Comparison of ENCODE assay signal across 10 mouse cellular contexts in the genomic region with DNA sequence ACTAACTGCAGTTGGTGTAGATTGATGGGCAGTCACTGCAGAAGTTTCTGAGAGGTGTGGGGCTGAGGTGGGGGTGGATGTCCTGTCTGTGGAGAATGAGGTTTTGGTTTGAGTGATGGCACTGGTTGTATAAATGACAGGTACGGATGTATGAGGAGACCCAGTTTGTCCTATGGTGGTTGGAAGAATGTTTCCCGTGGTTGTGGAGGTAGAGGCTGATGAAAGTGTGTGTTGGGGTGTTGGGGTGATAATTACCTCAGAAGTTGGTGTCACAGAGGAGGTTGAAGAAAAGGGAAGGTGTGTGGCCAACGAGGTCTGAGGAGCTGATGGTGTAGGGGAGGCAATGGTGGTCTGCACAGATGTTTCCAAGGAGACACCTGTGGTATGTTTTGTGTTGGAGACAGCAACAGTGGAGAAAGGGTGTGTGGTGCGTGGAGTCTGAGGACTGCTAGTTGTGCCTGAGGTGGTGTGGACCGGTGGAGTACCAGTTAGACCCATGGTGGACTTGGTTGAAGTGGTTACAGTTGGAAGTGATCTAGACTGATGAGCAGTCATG. TPM values are rescaled to one million over a fixed set of nuclear protein-coding genes. Genes with fewer than 3 reads are reported as not detected.
DNase-seq lines count a peak whose midpoint lies in the region; ATAC-seq lines count a peak whose summit lies in the region.
"Not testable (repeated sequence)": the region's sequence is repeated elsewhere in the genome, so short reads cannot be mapped to it uniquely, and the experiment has no call there.
"Had no signal": no experiment of that assay in that cellular context is flagged by ENCODE, and none has a peak within 500 bp of the region (broad histone marks: within the 10 kb centered on the region; RNA-seq: fewer than 3 reads in every experiment).

No protein-coding gene starts in this region.

- DNase-seq in hindbrain, embryonic 11.5 days (ENCODE audit: low spot score); neural tube, embryonic 11.5 days (ENCODE audit: low spot score): not testable (repeated sequence)
- peak; percentile 17 for DNase-seq in kidney, adult 9 months

- ATAC-seq in embryonic facial prominence, embryonic 15.5 days (ENCODE audit: insufficient number of reproducible peaks, low FRiP score, low TSS enrichment, low read depth) = peak; percentile 59
- peak; percentile 15; the same call in 1 of the 2 replicates for ATAC-seq in granulocyte monocyte progenitor cell, adult 5-6 weeks (replicated peaks; ENCODE audit: poor library complexity, severe bottlenecking)
- ATAC-seq in hindbrain, embryonic 11.5 days (ENCODE audit: low FRiP score) = peak; percentile 63
- ATAC-seq in liver, embryonic 12.5 days = peak; percentile 41
- peak; percentile 11 for ATAC-seq in megakaryocyte progenitor cell, adult 5-6 weeks (replicated peaks; ENCODE audit: poor library complexity)
- ATAC-seq in neural tube, embryonic 11.5 days (ENCODE audit: insufficient read depth, low FRiP score, low TSS enrichment) = peak; percentile 64

- not testable (repeated sequence) for H3K9me3 ChIP-seq in embryonic facial prominence, embryonic 15.5 days (replicated peaks); hindbrain, embryonic 11.5 days (ENCODE audit: control insufficient read depth, low read length); liver, embryonic 12.5 days (replicated peaks); neural tube, embryonic 11.5 days (ENCODE audit: control insufficient read depth, low read length)

- WGBS in embryonic facial prominence, embryonic 15.5 days = 85% methylated on average over 5 of the region's 5 CpGs
- WGBS in hindbrain, embryonic 11.5 days = 86% methylated on average over 5 of the region's 5 CpGs
- WGBS in liver, embryonic 12.5 days (ENCODE audit: insufficient replicate concordance) = 78% methylated on average over 5 of the region's 5 CpGs
- 86% methylated on average over 5 of the region's 5 CpGs for WGBS in neural tube, embryonic 11.5 days

- not testable (repeated sequence) for H3K4me1 ChIP-seq in embryonic facial prominence, embryonic 15.5 days; hindbrain, embryonic 11.5 days (replicated peaks; ENCODE audit: control insufficient read depth, insufficient read depth, low read length); neural tube, embryonic 11.5 days (ENCODE audit: control insufficient read depth, insufficient read depth, low read length)
- H3K4me1 ChIP-seq in liver, embryonic 12.5 days = peaks cover 10% of the 10 kb centered on the region

- H3K27me3 ChIP-seq in embryonic facial prominence, embryonic 15.5 days; hindbrain, embryonic 11.5 days (ENCODE audit: control insufficient read depth, insufficient read depth, low read length); liver, embryonic 12.5 days (replicated peaks); neural tube, embryonic 11.5 days (ENCODE audit: control insufficient read depth, insufficient read depth, low read length): not testable (repeated sequence)

- H3K4me3 ChIP-seq in embryonic facial prominence, embryonic 15.5 days (replicated peaks); hindbrain, embryonic 11.5 days (ENCODE audit: low read depth, low read length); liver, embryonic 12.5 days; neural tube, embryonic 11.5 days (ENCODE audit: low read depth, low read length): not testable (repeated sequence)

- not testable (repeated sequence) for H3K4me2 ChIP-seq in embryonic facial prominence, embryonic 15.5 days (replicated peaks); hindbrain, embryonic 11.5 days (replicated peaks; ENCODE audit: low read depth, low read length); liver, embryonic 12.5 days; neural tube, embryonic 11.5 days (ENCODE audit: low read depth)

- H3K9ac ChIP-seq in embryonic facial prominence, embryonic 15.5 days; hindbrain, embryonic 11.5 days (ENCODE audit: low read depth, low read length); liver, embryonic 12.5 days; neural tube, embryonic 11.5 days (ENCODE audit: low read length): not testable (repeated sequence)

- H3K27ac ChIP-seq in embryonic facial prominence, embryonic 15.5 days (replicated peaks); hindbrain, embryonic 11.5 days (ENCODE audit: low read depth, low read length); liver, embryonic 12.5 days; neural tube, embryonic 11.5 days (ENCODE audit: low read depth, low read length): not testable (repeated sequence)

- H3K36me3 ChIP-seq in embryonic facial prominence, embryonic 15.5 days; hindbrain, embryonic 11.5 days (ENCODE audit: control insufficient read depth, insufficient read depth, low read length); neural tube, embryonic 11.5 days (ENCODE audit: control insufficient read depth, insufficient read depth, low read length): not testable (repeated sequence)
- peaks cover 23% of the 10 kb centered on the region for H3K36me3 ChIP-seq in liver, embryonic 12.5 days

RNA-seq across cellular contexts. Expression of gene Muc6, which starts 15.7 kb away (rescaled TPM):
- polyA plus RNA-seq in embryonic facial prominence, embryonic 15.5 days (2015; fragmentation: Nextera tagmentation; extraction: Ambion mirVana) = 0.21 and 0.22 TPM in 2 replicates
- total RNA-seq in granulocyte monocyte progenitor cell, adult 5-6 weeks (2014; fragmentation: Nextera tagmentation) = 0.80 TPM in 1 of 2 replicates, not detected in the other
- not detected in 2 replicates for total RNA-seq in granulocyte monocyte progenitor cell, adult 5-6 weeks (2017)
- polyA plus RNA-seq in hindbrain, embryonic 11.5 days (2014; fragmentation: Nextera tagmentation; extraction: Ambion mirVana) = 0.17 TPM in 2 replicates
- 1.5 and 1.9 TPM in 2 replicates for polyA plus RNA-seq in liver, embryonic 12.5 days (2016; fragmentation: Nextera tagmentation; extraction: Ambion mirVana)
- total RNA-seq in megakaryocyte progenitor cell, adult 5-6 weeks (2015) = 0.37 and 0.77 TPM in 2 replicates
- total RNA-seq in megakaryocyte progenitor cell, adult 5-6 weeks (2017) = 0.08 and 0.10 TPM in 2 replicates
- 0.19 and 0.20 TPM in 2 replicates for polyA plus RNA-seq in neural tube, embryonic 11.5 days (2014; fragmentation: Nextera tagmentation; extraction: Ambion mirVana)
- total RNA-seq: adrenal gland, adult 2 months; layer of hippocampus, postnatal 36 days had no signal

RNA-seq across cellular contexts. Expression of gene Muc2, which starts 50.7 kb away (rescaled TPM):
- polyA plus RNA-seq in embryonic facial prominence, embryonic 15.5 days (2015; fragmentation: Nextera tagmentation; extraction: Ambion mirVana) = 1.3 and 2.0 TPM in 2 replicates
- total RNA-seq in granulocyte monocyte progenitor cell, adult 5-6 weeks (2014; fragmentation: Nextera tagmentation) = not detected in 2 replicates
- not detected in 2 replicates for total RNA-seq in granulocyte monocyte progenitor cell, adult 5-6 weeks (2017)
- 0.07 and 0.32 TPM in 2 replicates for polyA plus RNA-seq in hindbrain, embryonic 11.5 days (2014; fragmentation: Nextera tagmentation; extraction: Ambion mirVana)
- polyA plus RNA-seq in liver, embryonic 12.5 days (2016; fragmentation: Nextera tagmentation; extraction: Ambion mirVana) = 0.14 and 0.17 TPM in 2 replicates
- not detected in 2 replicates for total RNA-seq in megakaryocyte progenitor cell, adult 5-6 weeks (2015)
- not detected in 2 replicates for total RNA-seq in megakaryocyte progenitor cell, adult 5-6 weeks (2017)
- polyA plus RNA-seq in neural tube, embryonic 11.5 days (2014; fragmentation: Nextera tagmentation; extraction: Ambion mirVana) = 0.54 TPM in 1 of 2 replicates, not detected in the other
- total RNA-seq: CH12.LX had no signal

Comparison
In these comparisons a context has a peak if more than half of its experiments do, and no peak if none do; other contexts are left out.
1. ATAC-seq: peak in every context shown above with its lines; median percentile 64 in neural tube, embryonic 11.5 days; 63 in hindbrain, embryonic 11.5 days; 59 in embryonic facial prominence, embryonic 15.5 days; 41 in liver, embryonic 12.5 days; 15 in granulocyte monocyte progenitor cell, adult 5-6 weeks; 11 in megakaryocyte progenitor cell, adult 5-6 weeks.